Comparison of ENCODE assay signal across 15 mouse cellular contexts in the genomic region with DNA sequence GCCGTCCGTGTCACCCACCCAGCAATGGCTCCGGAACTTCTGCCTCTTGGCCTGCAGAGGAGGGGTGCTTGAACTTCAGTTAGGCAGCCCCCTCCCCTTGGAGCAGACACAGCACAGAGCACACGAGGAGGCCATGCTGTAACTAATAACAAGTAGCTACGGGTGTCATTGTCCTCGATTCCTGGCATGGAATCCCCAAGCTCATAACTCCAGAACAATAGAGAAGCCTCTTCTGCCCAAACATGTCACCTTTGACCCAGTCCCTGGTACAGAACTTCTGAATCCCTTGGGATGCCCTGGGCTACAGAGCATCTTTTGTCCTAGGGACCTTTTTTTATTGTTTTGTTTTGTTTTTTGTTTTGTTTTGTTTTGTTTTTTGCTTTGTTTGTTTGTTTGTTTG.
DNase-seq lines count a peak whose midpoint lies in the region; ATAC-seq and TF ChIP-seq lines count a peak whose summit lies in the region.
"Had no signal": no experiment of that assay in that cellular context is flagged by ENCODE, and none has a peak within 500 bp of the region (broad histone marks: within the 10 kb centered on the region; RNA-seq: fewer than 3 reads in every experiment).

No protein-coding gene starts in this region.

- no peaks in the 10 kb centered on the region for H3K27me3 ChIP-seq in hindbrain, embryonic 14.5 days (ENCODE audit: control insufficient read depth, insufficient read depth, low read length)
- no peaks in the 10 kb centered on the region for H3K27me3 ChIP-seq in hindbrain, embryonic 12.5 days
- H3K27me3 ChIP-seq in midbrain, embryonic 11.5 days (ENCODE audit: control insufficient read depth, insufficient read depth, low read length), result peaks cover 16% of the 10 kb centered on the region; the same call in 1 of the 2 replicates
- H3K27me3 ChIP-seq in midbrain, embryonic 15.5 days (replicated peaks), result no peaks in the 10 kb centered on the region
- H3K27me3 ChIP-seq in heart, embryonic 15.5 days, result no peaks in the 10 kb centered on the region
- H3K27me3 ChIP-seq in liver, postnatal 0 days (ENCODE audit: insufficient read depth, low read length), result no peaks in the 10 kb centered on the region
- H3K27me3 ChIP-seq: embryonic facial prominence, embryonic 13.5 days; forebrain, embryonic 12.5 days had no signal

- no peak overlapping the region for H3K4me3 ChIP-seq in hindbrain, embryonic 14.5 days (replicated peaks; ENCODE audit: low read length)
- no peak overlapping the region for H3K4me3 ChIP-seq in hindbrain, embryonic 12.5 days
- no peak overlapping the region for H3K4me3 ChIP-seq in midbrain, embryonic 11.5 days (ENCODE audit: low read depth, low read length)
- H3K4me3 ChIP-seq in midbrain, embryonic 15.5 days, result no peak overlapping the region
- no peak overlapping the region for H3K4me3 ChIP-seq in heart, embryonic 15.5 days
- no peak overlapping the region for H3K4me3 ChIP-seq in liver, postnatal 0 days (ENCODE audit: low read depth, low read length)
- H3K4me3 ChIP-seq: embryonic facial prominence, embryonic 13.5 days; forebrain, embryonic 12.5 days; hindbrain, embryonic 13.5 days had no signal

- peaks cover 19% of the 10 kb centered on the region for H3K4me1 ChIP-seq in hindbrain, embryonic 14.5 days (replicated peaks; ENCODE audit: control insufficient read depth, insufficient read depth, low read length)
- peaks cover 31% of the 10 kb centered on the region for H3K4me1 ChIP-seq in hindbrain, embryonic 12.5 days
- H3K4me1 ChIP-seq in midbrain, embryonic 11.5 days (ENCODE audit: control insufficient read depth, insufficient read depth, low read length), result peaks cover 17% of the 10 kb centered on the region
- peaks cover 25% of the 10 kb centered on the region for H3K4me1 ChIP-seq in midbrain, embryonic 15.5 days
- H3K4me1 ChIP-seq in heart, embryonic 15.5 days (replicated peaks), result peaks cover 50% of the 10 kb centered on the region
- peaks cover 51% of the 10 kb centered on the region for H3K4me1 ChIP-seq in liver, postnatal 0 days (ENCODE audit: insufficient read depth)

- WGBS in hindbrain, embryonic 14.5 days, result 63% methylated on average over 6 of the region's 6 CpGs
- WGBS in hindbrain, embryonic 12.5 days, result 75% methylated on average over 6 of the region's 6 CpGs
- WGBS in midbrain, embryonic 11.5 days, result 81% methylated on average over 6 of the region's 6 CpGs
- 72% methylated on average over 6 of the region's 6 CpGs for WGBS in midbrain, embryonic 15.5 days
- 78% methylated on average over 6 of the region's 6 CpGs for WGBS in heart, embryonic 15.5 days
- 71% methylated on average over 6 of the region's 6 CpGs for WGBS in liver, postnatal 0 days (ENCODE audit: insufficient replicate concordance)

- H3K36me3 ChIP-seq in hindbrain, embryonic 14.5 days (replicated peaks; ENCODE audit: control insufficient read depth, insufficient read depth), result no peaks in the 10 kb centered on the region
- no peaks in the 10 kb centered on the region for H3K36me3 ChIP-seq in hindbrain, embryonic 12.5 days
- H3K36me3 ChIP-seq in midbrain, embryonic 11.5 days (ENCODE audit: control insufficient read depth, insufficient read depth, low read length), result no peaks in the 10 kb centered on the region
- no peaks in the 10 kb centered on the region for H3K36me3 ChIP-seq in midbrain, embryonic 15.5 days (replicated peaks)
- no peaks in the 10 kb centered on the region for H3K36me3 ChIP-seq in heart, embryonic 15.5 days
- no peaks in the 10 kb centered on the region for H3K36me3 ChIP-seq in liver, postnatal 0 days (replicated peaks; ENCODE audit: insufficient read depth, low read length)
- H3K36me3 ChIP-seq: embryonic facial prominence, embryonic 13.5 days; forebrain, embryonic 12.5 days; hindbrain, embryonic 13.5 days had no signal

- no peak for DNase-seq in hindbrain, embryonic 14.5 days (ENCODE audit: low spot score)
- peak; percentile 57 for DNase-seq in midbrain, embryonic 11.5 days (ENCODE audit: low spot score, missing footprints)
- no peak for DNase-seq in liver, postnatal 0 days
- DNase-seq in left cerebral cortex, postnatal 36 days (ENCODE audit: low spot score in 2 of 2), result no peak
- DNase-seq: cerebellum, postnatal 25 days; kidney, adult 2 months; kidney, postnatal 36 days; right cerebral cortex, postnatal 25 days; thymus, postnatal 4 days had no signal

- no peak overlapping the region for H3K4me2 ChIP-seq in hindbrain, embryonic 14.5 days (replicated peaks)
- no peak overlapping the region for H3K4me2 ChIP-seq in hindbrain, embryonic 12.5 days (replicated peaks)
- no peak overlapping the region for H3K4me2 ChIP-seq in midbrain, embryonic 11.5 days
- H3K4me2 ChIP-seq in midbrain, embryonic 15.5 days, result no peak overlapping the region
- H3K4me2 ChIP-seq in heart, embryonic 15.5 days, result no peak overlapping the region
- no peak overlapping the region for H3K4me2 ChIP-seq in liver, postnatal 0 days (ENCODE audit: low read depth, low read length)
- H3K4me2 ChIP-seq: embryonic facial prominence, embryonic 13.5 days; forebrain, embryonic 12.5 days; hindbrain, embryonic 13.5 days had no signal

- no peak overlapping the region for H3K9ac ChIP-seq in hindbrain, embryonic 14.5 days
- H3K9ac ChIP-seq in hindbrain, embryonic 12.5 days, result no peak overlapping the region
- H3K9ac ChIP-seq in midbrain, embryonic 11.5 days (ENCODE audit: low read length), result no peak overlapping the region
- H3K9ac ChIP-seq in midbrain, embryonic 15.5 days, result no peak overlapping the region
- no peak overlapping the region for H3K9ac ChIP-seq in heart, embryonic 15.5 days
- H3K9ac ChIP-seq in liver, postnatal 0 days (replicated peaks), result no peak overlapping the region
- H3K9ac ChIP-seq: embryonic facial prominence, embryonic 13.5 days; forebrain, embryonic 12.5 days; hindbrain, embryonic 13.5 days had no signal

- TF ChIP-seq CTCF in liver, postnatal 0 days (IDR thresholded peaks at IDR 0.05; ENCODE audit: low read depth), result no peak

- 0 out of 2 replicates have a peak overlapping the region, but pooled peaks have one; percentile 3 for H3K27ac ChIP-seq in hindbrain, embryonic 14.5 days
- H3K27ac ChIP-seq in hindbrain, embryonic 12.5 days, result no peak overlapping the region
- no peak overlapping the region for H3K27ac ChIP-seq in midbrain, embryonic 11.5 days (ENCODE audit: low read depth, low read length)
- no peak overlapping the region for H3K27ac ChIP-seq in midbrain, embryonic 15.5 days
- H3K27ac ChIP-seq in heart, embryonic 15.5 days, result peak overlapping the region; percentile 85
- peak overlapping the region; percentile 62 for H3K27ac ChIP-seq in liver, postnatal 0 days (ENCODE audit: low read depth)

- no peak for ATAC-seq in hindbrain, embryonic 14.5 days (ENCODE audit: low FRiP score)
- ATAC-seq in hindbrain, embryonic 12.5 days (ENCODE audit: low FRiP score), result no peak
- ATAC-seq in midbrain, embryonic 11.5 days (ENCODE audit: low FRiP score), result no peak
- ATAC-seq in midbrain, embryonic 15.5 days (replicated peaks), result no peak
- no peak for ATAC-seq in heart, embryonic 15.5 days (replicated peaks; ENCODE audit: insufficient number of reproducible peaks, insufficient read depth, low FRiP score, low read depth)
- no peak for ATAC-seq in liver, postnatal 0 days

- intact Hi-C loops in left cerebral cortex, postnatal 36 days (cut with DNase I), result no loop called here

- H3K9me3 ChIP-seq in hindbrain, embryonic 14.5 days (ENCODE audit: control insufficient read depth, low read length), result no peaks in the 10 kb centered on the region
- no peaks in the 10 kb centered on the region for H3K9me3 ChIP-seq in hindbrain, embryonic 12.5 days (replicated peaks)
- H3K9me3 ChIP-seq in midbrain, embryonic 11.5 days (ENCODE audit: control insufficient read depth, low read length), result no peaks in the 10 kb centered on the region
- no peaks in the 10 kb centered on the region for H3K9me3 ChIP-seq in midbrain, embryonic 15.5 days
- no peaks in the 10 kb centered on the region for H3K9me3 ChIP-seq in heart, embryonic 15.5 days (replicated peaks)
- H3K9me3 ChIP-seq in liver, postnatal 0 days (ENCODE audit: low read length), result no peaks in the 10 kb centered on the region
- H3K9me3 ChIP-seq: embryonic facial prominence, embryonic 13.5 days; forebrain, embryonic 12.5 days; hindbrain, embryonic 13.5 days had no signal

- no peak for TF ChIP-seq EP300 in liver, postnatal 0 days (IDR thresholded peaks at IDR 0.05; ENCODE audit: low read depth)

Comparison
In these comparisons a context has a peak if more than half of its experiments do, and no peak if none do; other contexts are left out.
1. H3K27ac ChIP-seq: peak in hindbrain, embryonic 14.5 days (single experiment), heart, embryonic 15.5 days (single experiment) and liver, postnatal 0 days (single experiment); none in hindbrain, embryonic 12.5 days (single experiment), midbrain, embryonic 11.5 days (single experiment) and midbrain, embryonic 15.5 days (single experiment).